Mouse (Mus musculus) heart, embryonic 11.5 days (tissue): ENCODE measurements around the gene Mrpl14. TPM values are rescaled to one million over a fixed set of nuclear protein-coding genes. Genes with fewer than 3 reads are reported as not detected.
A peak's percentile ranks its signal among the peaks of the same experiment; 100 is the strongest.

Source experiments
- ATAC-seq: fragments of 200-750 bp; cut with Nextera tagmentation; replicated peaks from 2 replicates; pipeline ENCODE4 v1.8.0; 2017; ENCODE audit warnings: moderate library complexity; ENCODE audit not compliant: insufficient number of reproducible peaks, low FRiP score, low TSS enrichment
- H3K27ac ChIP-seq: fragments of 300-500 bp; sonication (generic); 2 replicates; pipeline ENCODE4 v1.5.1; 2014; ENCODE audit warnings: mild to moderate bottlenecking, low read depth, low read length
- H3K27me3 ChIP-seq: fragments of 300-500 bp; sonication (generic); 2 replicates; pipeline ENCODE4 v1.6.1; 2014; ENCODE audit warnings: mild to moderate bottlenecking, low read length, mixed read lengths; ENCODE audit not compliant: control insufficient read depth, insufficient read depth
- H3K36me3 ChIP-seq: fragments of 300-500 bp; sonication (generic); 2 replicates; pipeline ENCODE4 v1.6.1; 2014; ENCODE audit warnings: mild to moderate bottlenecking, low read length, moderate library complexity, mixed read lengths; ENCODE audit not compliant: control insufficient read depth, insufficient read depth
- H3K4me1 ChIP-seq: fragments of 300-500 bp; sonication (generic); 2 replicates; pipeline ENCODE4 v1.6.1; 2014; ENCODE audit warnings: low read length; ENCODE audit not compliant: control insufficient read depth, insufficient read depth
- H3K4me2 ChIP-seq: fragments of 300-500 bp; sonication (generic); 2 replicates; pipeline ENCODE4 v1.6.1; 2014; ENCODE audit warnings: mild to moderate bottlenecking, moderate library complexity
- H3K4me3 ChIP-seq: fragments of 300-500 bp; sonication (generic); 2 replicates; pipeline ENCODE4 v1.5.1; 2014; ENCODE audit warnings: low read depth, low read length
- H3K9ac ChIP-seq: fragments of 300-500 bp; sonication (generic); 2 replicates; pipeline ENCODE4 v1.6.1; 2014; ENCODE audit warnings: mild to moderate bottlenecking, low read depth, low read length, moderate library complexity
- H3K9me3 ChIP-seq: fragments of 300-500 bp; sonication (generic); replicated peaks from 2 replicates; pipeline ENCODE4 v1.6.1; 2016; ENCODE audit warnings: low read length; ENCODE audit not compliant: control insufficient read depth
- WGBS: fragments of 180-500 bp; shearing (Covaris S2); extraction: QIAGEN DNeasy Blood & Tissue Kit; methylation state at CpG from one replicate; pipeline ENCODE4 v1.1.7; 2014; ENCODE audit not compliant: insufficient replicate concordance; 5-methylcytosine and 5-hydroxymethylcytosine counted together
- polyA plus RNA-seq: library from polyadenylated mRNA; unstranded; fragments of >200 nt; fragmentation: Nextera tagmentation; extraction: Ambion mirVana; gene quantifications from 2 replicates; pipeline ENCODE4 v1.2.1, GENCODE M21; 2014

Mrpl14 gene
- 131 and 135 TPM in 2 replicates for polyA plus RNA-seq

DNA sequence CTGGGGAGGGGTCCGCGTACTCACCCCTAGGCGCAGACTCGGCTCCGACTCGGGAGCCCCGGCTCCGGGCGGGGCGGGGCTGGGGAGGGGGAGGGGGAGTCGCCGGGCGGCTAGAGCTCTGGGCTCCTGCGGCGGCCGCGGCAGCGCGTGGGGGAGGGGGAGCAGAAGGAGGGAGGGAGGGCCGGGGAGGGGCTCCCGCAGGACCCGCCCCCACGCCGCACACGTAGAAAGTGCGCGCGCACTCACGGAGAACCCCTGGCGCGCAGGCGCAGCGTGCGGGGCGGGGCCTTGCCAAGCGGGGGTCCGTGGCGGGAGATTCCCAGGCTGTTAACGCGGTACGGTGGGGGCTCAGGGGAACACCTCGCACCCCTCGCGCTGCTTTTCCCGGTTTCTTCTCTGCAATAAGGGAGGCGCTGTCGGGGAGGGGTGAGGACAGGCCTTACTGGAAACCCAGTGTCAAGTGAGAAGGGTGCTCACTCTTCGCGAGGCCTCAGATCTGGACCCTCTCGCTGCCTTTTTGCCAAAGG, at the start of gene Mrpl14:
Gene Mrpl14, plus strand, starts transcription at position 230 of the 527 bp plus-strand sequence.
- peak; percentile 80 for ATAC-seq
- WGBS = under 1% methylated on average over 43 of the region's 50 CpGs
- peak within 1 kb of the TSS; percentile 76 for H3K4me3 ChIP-seq
- H3K27ac ChIP-seq = peak within 1 kb of the TSS; percentile 65
- peak within 1 kb of the TSS; percentile 90 for H3K9ac ChIP-seq
- no peaks in the 10 kb centered on the region for H3K27me3 ChIP-seq
- no peaks in the 10 kb centered on the region for H3K36me3 ChIP-seq
- H3K4me1 ChIP-seq = peaks cover 20% of the 10 kb centered on the region
- H3K4me2 ChIP-seq = peak within 1 kb of the TSS; percentile 89
- no peaks in the 10 kb centered on the region for H3K9me3 ChIP-seq

DNA sequence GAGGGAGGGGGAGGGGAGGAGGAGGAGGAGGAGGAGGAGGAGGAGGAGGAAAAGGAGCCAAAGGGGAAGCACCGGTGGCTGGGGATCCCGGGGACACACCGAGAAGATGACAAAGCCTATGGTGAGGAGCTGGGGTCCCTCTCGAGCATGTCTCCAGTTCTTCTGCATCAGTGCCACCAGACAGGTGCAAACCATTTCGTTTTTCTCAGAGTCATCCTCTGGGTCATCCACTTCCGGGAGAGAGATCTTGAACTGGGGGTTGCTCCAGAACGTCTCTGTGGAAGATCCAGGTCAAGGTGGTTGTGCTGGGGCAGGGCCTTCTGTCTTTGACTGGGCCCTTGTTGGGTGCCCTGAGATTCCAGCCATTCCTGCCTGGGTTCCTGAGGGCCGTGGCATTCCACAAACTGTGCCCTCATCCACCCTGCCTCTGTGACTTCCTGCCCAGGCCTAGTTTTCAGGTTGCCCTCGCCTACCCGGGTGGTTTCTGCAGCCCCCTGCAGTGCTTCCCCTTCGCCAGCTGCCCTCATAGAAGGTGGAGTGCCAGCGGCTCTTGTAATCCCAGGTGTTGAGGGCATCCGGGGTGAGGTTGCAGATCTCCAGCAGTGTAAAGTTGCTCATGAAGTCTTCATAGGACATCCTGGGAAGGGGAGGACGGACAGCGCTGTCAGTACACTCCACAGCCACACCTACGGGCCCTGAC, 47.4 kb upstream of the Mrpl14 start:
- Histone ChIP-seq H3K4me2 (no peak overlapping the region), H3K27me3 (no peaks in the 10 kb centered on the region), H3K27ac (no peak overlapping the region), H3K36me3 (no peaks in the 10 kb centered on the region), H3K9me3 (no peaks in the 10 kb centered on the region), H3K9ac (no peak overlapping the region), H3K4me3 (no peak overlapping the region), H3K4me1 (no peaks in the 10 kb centered on the region)
- no peak for ATAC-seq
- WGBS = 71% methylated on average over 16 of the region's 16 CpGs

DNA sequence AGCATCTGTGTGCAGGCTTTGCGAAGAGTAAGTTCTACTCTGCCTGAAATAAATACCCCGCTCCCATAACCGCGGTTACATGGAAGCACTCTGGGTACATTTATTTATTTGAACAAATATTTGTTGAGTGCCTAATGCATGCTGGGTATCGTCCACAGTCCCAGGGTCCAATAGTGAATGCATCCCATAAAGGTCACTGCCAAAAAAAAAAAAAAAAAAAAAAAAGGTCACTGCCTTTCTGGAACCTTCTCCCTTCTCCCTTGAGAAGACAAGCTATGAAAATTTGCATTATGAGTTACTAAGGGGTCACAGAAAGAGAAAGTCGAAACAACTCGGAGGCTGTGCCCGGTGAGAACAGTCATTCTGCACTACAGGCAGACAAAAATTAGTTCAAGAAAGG, 44.1 kb upstream of the Mrpl14 start:
- 88% methylated on average over 8 of the region's 8 CpGs for WGBS

DNA sequence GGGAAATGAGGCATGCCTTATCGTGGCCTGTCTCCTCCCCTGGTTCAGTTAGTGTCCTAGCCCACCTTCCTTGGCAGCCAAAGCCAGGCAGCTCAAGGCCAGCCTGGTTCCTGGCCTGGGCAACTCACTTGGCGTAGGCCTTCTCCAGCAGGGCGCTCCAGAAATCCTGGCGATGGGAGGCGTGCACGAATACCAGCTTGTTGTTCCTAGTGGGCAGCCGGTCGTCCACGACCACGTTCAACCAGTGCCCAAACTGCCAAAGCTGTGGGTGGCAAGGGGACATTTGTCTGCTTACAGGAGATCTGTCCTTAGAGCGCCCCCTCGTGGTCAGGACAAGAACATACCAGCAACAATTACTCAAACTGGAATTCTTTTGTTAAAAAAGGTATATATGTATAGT, 43.4 kb upstream of the Mrpl14 start:
- H3K9ac ChIP-seq = 0 out of 2 replicates have a peak overlapping the region, but pooled peaks have one; percentile 28
- H3K4me3 ChIP-seq = no peak overlapping the region
- no peaks in the 10 kb centered on the region for H3K4me1 ChIP-seq
- ATAC-seq = peak; percentile 52
- H3K9me3 ChIP-seq = no peaks in the 10 kb centered on the region
- no peaks in the 10 kb centered on the region for H3K36me3 ChIP-seq
- WGBS = 24% methylated on average over 12 of the region's 12 CpGs
- no peaks in the 10 kb centered on the region for H3K27me3 ChIP-seq
- no peak overlapping the region for H3K4me2 ChIP-seq
- no peak overlapping the region for H3K27ac ChIP-seq

More for the DNA sequence above, 44.1 kb upstream of the Mrpl14 start:
- Histone ChIP-seq H3K27me3 (no peaks in the 10 kb centered on the region), H3K9me3 (no peaks in the 10 kb centered on the region), H3K36me3 (no peaks in the 10 kb centered on the region), H3K27ac (no peak overlapping the region), H3K4me3 (no peak overlapping the region), H3K9ac (no peak overlapping the region), H3K4me1 (no peaks in the 10 kb centered on the region), H3K4me2 (no peak overlapping the region)
- no peak for ATAC-seq

DNA sequence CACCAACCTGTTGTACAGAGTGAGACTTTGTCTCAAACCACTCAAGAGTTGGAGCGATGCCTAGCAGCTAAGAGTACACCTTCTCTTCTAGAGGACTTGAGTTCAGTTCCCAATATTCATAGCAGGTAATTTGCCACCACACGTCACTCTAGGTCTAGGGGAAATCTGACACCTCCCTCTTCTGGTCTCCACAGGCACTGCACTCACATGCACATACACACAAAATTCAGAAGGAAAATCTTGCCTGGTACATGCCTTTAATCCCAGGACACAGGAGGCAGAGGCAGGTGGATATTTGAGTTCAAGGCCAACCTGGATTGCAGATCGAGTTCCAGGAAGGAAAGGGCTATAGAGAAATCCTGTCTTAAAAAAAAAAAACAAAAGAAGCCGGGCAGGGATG, 41.9 kb upstream of the Mrpl14 start:
- no peak for ATAC-seq
- WGBS = 89% methylated on average over 4 of the region's 4 CpGs

DNA sequence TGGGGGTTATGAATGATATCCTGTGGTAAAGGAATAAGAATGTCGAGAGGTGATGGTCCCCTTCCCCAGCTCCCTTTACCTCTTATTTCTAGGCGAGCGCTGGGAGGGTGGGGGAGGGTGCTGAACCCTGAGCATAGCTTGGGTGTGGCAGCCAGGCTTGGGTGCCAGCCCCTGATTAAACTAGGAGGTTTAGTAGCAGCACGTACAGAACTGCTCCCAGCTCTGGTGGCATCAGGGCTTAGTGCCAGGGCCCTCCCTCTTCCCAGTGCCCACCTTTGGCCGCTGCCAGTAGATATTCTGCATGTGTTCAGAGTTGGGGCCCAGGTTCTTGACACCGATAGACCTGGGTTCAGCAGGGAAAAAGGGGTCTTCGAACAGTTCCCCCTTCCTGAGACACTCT, 32.9 kb upstream of the Mrpl14 start:
- Histone ChIP-seq H3K9me3 (no peaks in the 10 kb centered on the region), H3K4me3 (no peak overlapping the region), H3K4me1 (no peaks in the 10 kb centered on the region), H3K27me3 (no peaks in the 10 kb centered on the region), H3K27ac (no peak overlapping the region), H3K4me2 (no peak overlapping the region), H3K36me3 (no peaks in the 10 kb centered on the region), H3K9ac (no peak overlapping the region)
- no peak for ATAC-seq
- 65% methylated on average over 7 of the region's 7 CpGs for WGBS

More for the DNA sequence above, 41.9 kb upstream of the Mrpl14 start:
- H3K27me3 ChIP-seq = no peaks in the 10 kb centered on the region
- H3K9ac ChIP-seq = no peak overlapping the region
- H3K4me2 ChIP-seq = no peak overlapping the region
- no peak overlapping the region for H3K4me3 ChIP-seq
- no peak overlapping the region for H3K27ac ChIP-seq
- no peaks in the 10 kb centered on the region for H3K36me3 ChIP-seq
- no peaks in the 10 kb centered on the region for H3K4me1 ChIP-seq
- H3K9me3 ChIP-seq = no peaks in the 10 kb centered on the region

DNA sequence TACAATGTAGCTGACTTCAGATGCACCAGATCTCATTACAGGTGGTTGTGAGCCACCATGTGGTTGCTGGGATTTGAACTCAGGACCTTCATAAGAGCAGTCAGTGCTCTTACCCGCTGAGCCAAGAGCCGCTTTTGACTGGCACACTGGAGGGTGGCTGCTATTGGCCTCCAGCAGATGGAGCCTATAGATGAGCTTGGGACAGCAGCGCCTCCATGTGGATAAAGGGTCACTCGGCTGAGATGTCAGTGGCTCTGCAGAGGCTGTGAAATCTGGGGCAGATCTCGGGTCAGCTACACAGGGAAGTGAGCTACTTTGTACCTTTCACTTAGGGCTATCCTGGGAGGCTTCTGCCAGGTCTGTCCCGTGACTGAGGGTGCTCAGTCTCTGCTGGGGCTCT, 30.3 kb upstream of the Mrpl14 start:
- no peak overlapping the region for H3K4me2 ChIP-seq
- no peaks in the 10 kb centered on the region for H3K4me1 ChIP-seq
- H3K9ac ChIP-seq = no peak overlapping the region
- WGBS = 21% methylated on average over 6 of the region's 6 CpGs
- H3K36me3 ChIP-seq = no peaks in the 10 kb centered on the region
- H3K27me3 ChIP-seq = no peaks in the 10 kb centered on the region
- no peak for ATAC-seq
- no peak overlapping the region for H3K4me3 ChIP-seq
- no peaks in the 10 kb centered on the region for H3K9me3 ChIP-seq
- H3K27ac ChIP-seq = no peak overlapping the region

DNA sequence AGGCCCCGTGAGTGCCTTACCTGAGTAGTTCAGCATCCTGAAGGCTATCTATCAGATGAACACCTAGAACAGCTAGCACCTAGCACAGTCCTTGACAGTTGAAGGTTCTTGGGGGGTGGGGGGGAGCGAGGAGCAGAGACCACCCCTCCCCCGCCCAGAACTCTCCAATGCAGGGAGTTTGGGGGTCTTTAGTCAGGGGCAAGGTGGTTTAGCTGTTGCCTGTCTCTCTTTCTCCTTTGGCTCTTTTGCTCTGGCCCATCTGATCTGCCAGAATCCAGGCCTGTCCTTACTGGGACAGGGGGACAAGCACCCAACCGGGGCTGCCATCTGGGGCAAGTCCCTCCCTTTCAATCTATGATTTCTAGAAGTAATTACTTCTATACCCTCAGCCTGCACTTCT, 26.9 kb upstream of the Mrpl14 start, which contains the start of gene Capn11:
Gene Capn11, minus strand, starts transcription at position 101 of the 400 bp plus-strand sequence.
- no peaks in the 10 kb centered on the region for H3K36me3 ChIP-seq
- WGBS = 62% methylated on average over 4 of the region's 4 CpGs
- H3K4me1 ChIP-seq = no peaks in the 10 kb centered on the region
- H3K9me3 ChIP-seq = no peaks in the 10 kb centered on the region
- H3K4me2 ChIP-seq = no peak within 1 kb of the TSS
- H3K27ac ChIP-seq = no peak within 1 kb of the TSS
- H3K4me3 ChIP-seq = no peak within 1 kb of the TSS
- no peaks in the 10 kb centered on the region for H3K27me3 ChIP-seq
- no peak for ATAC-seq
- no peak within 1 kb of the TSS for H3K9ac ChIP-seq
